Mouse (Mus musculus) thymus, adult 2 months (tissue): ENCODE data around the gene Gm47955. TPM values are rescaled to one million over a fixed set of nuclear protein-coding genes. Genes with fewer than 3 reads are reported as not detected.

Experiments used
- DNase-seq: peaks from one replicate; pipeline ENCODE4 v3.0.0; 2021
- H3K27ac ChIP-seq: fragments of 200-500 bp; 2 replicates; pipeline ENCODE4 v1.5.1; 2012; ENCODE audit warnings: low read length, control low read depth; ENCODE audit not compliant: control insufficient read depth, insufficient read depth
- H3K27me3 ChIP-seq: fragments of 200-500 bp; 2 replicates; pipeline ENCODE4 v1.6.1; 2012; ENCODE audit warnings: mild to moderate bottlenecking, low read length, moderate library complexity, mixed read lengths; ENCODE audit not compliant: control insufficient read depth, insufficient read depth
- H3K36me3 ChIP-seq: fragments of 200-500 bp; 2 replicates; pipeline ENCODE4 v1.6.1; 2012; ENCODE audit warnings: mild to moderate bottlenecking, low read length, moderate library complexity; ENCODE audit not compliant: control insufficient read depth, insufficient read depth
- H3K4me1 ChIP-seq: fragments of 200-500 bp; replicated peaks from 2 replicates; pipeline ENCODE4 v1.6.1; 2012; ENCODE audit warnings: low read length; ENCODE audit not compliant: control insufficient read depth, insufficient read depth
- H3K4me3 ChIP-seq: fragments of 200-500 bp; 2 replicates; pipeline ENCODE4 v1.5.1; 2012; ENCODE audit warnings: mild to moderate bottlenecking, low read length, control low read depth, moderate library complexity; ENCODE audit not compliant: control insufficient read depth, insufficient read depth
- CTCF ChIP-seq: fragments of 200-500 bp; IDR thresholded peaks from 2 replicates; pipeline ENCODE4 v1.5.1; 2012; ENCODE audit warnings: mild to moderate bottlenecking, control low read depth, low read length, moderate library complexity, borderline replicate concordance; ENCODE audit not compliant: control insufficient read depth, poor library complexity, insufficient read depth; ENCODE audit errors: extremely low read depth
- POLR2A ChIP-seq: fragments of 200-500 bp; IDR thresholded peaks from 2 replicates; pipeline ENCODE4 v1.6.1; 2012; ENCODE audit warnings: mild to moderate bottlenecking, low read length, control low read depth, moderate library complexity; ENCODE audit not compliant: control insufficient read depth, poor library complexity, insufficient read depth; ENCODE audit errors: extremely low read depth
- WGBS: fragments of 180-500 bp; shearing (Covaris S2); methylation state at CpG from one replicate; pipeline ENCODE4 v1.1.7; 2018; 5-methylcytosine and 5-hydroxymethylcytosine counted together
- polyA plus RNA-seq: library from polyadenylated mRNA; depleted of rRNA; stranded (reverse); fragments of >200 nt; gene quantifications from 2 replicates; pipeline ENCODE4 v1.2.3, GENCODE M21; 2012; rRNA removed

Gm47955 gene
- polyA plus RNA-seq, 1 experiment: not detected

- H3K27me3 ChIP-seq: no peaks in the 10 kb centered on the region
- no peak for DNase-seq
Observed at GRCm38 (mm10) chr1:83006218-83007179, 46.4 kb downstream of the Gm47955 start.

GRCm38 (mm10) chr1:83007471-83007870 is 47.4 kb downstream of the Gm47955 start:
- no peak overlapping the region for H3K27ac ChIP-seq
- TF ChIP-seq POLR2A (no peak), CTCF (no peak)
- H3K36me3 ChIP-seq: no peaks in the 10 kb centered on the region
- H3K4me1 ChIP-seq: no peaks in the 10 kb centered on the region
- 78% methylated on average over 6 of the region's 6 CpGs for WGBS
- no peak for DNase-seq
- H3K27me3 ChIP-seq: no peaks in the 10 kb centered on the region
- no peak overlapping the region for H3K4me3 ChIP-seq

More at GRCm38 (mm10) chr1:83006218-83007179, 46.4 kb downstream of the Gm47955 start:
- no peak overlapping the region for H3K27ac ChIP-seq
- TF ChIP-seq CTCF: no peak
- no peak for TF ChIP-seq POLR2A
- no peaks in the 10 kb centered on the region for H3K4me1 ChIP-seq
- 82% methylated on average over 8 of the region's 8 CpGs for WGBS
- no peaks in the 10 kb centered on the region for H3K36me3 ChIP-seq
- no peak overlapping the region for H3K4me3 ChIP-seq

Other genes starting within 250 kb of the Gm47955 start
- gene Mff, start 235.4 kb upstream of the Gm47955 start, polyA plus RNA-seq: 51.4 and 56.5 TPM in 2 replicates
- gene Tm4sf20, start 191.8 kb upstream of the Gm47955 start, polyA plus RNA-seq: 0.24 and 0.32 TPM in 2 replicates
- not detected in 2 replicates for gene Gm47791, start 189.0 kb upstream of the Gm47955 start, polyA plus RNA-seq
- 69.0 and 75.4 TPM in 2 replicates for gene Agfg1, start 120.8 kb upstream of the Gm47955 start, polyA plus RNA-seq
- 0.98 and 1.0 TPM in 2 replicates for gene A030005L19Rik, start 47.0 kb upstream of the Gm47955 start, polyA plus RNA-seq
- not detected in 2 replicates for gene A030014E15Rik, start 35.4 kb upstream of the Gm47955 start, polyA plus RNA-seq
- gene Gm6217, start 28.9 kb upstream of the Gm47955 start, polyA plus RNA-seq: not detected in 2 replicates
- gene A030003K21Rik, start 16.9 kb upstream of the Gm47955 start, polyA plus RNA-seq: not detected in 2 replicates
- gene Gm7544, start 4.3 kb upstream of the Gm47955 start, polyA plus RNA-seq: not detected in 2 replicates
- not detected in 2 replicates for gene Gm47959, start 40.3 kb downstream of the Gm47955 start, polyA plus RNA-seq
- 0.06 and 0.07 TPM in 2 replicates for gene Slc19a3, start 78.2 kb downstream of the Gm47955 start, polyA plus RNA-seq
- gene Krtap28-10, start 82.2 kb downstream of the Gm47955 start, polyA plus RNA-seq: not detected in 2 replicates
- gene Gm47969, start 84.6 kb downstream of the Gm47955 start, polyA plus RNA-seq: not detected in 2 replicates
- gene A030005K14Rik, start 99.1 kb downstream of the Gm47955 start, polyA plus RNA-seq: not detected in 2 replicates
- not detected in 2 replicates for gene Krtap28-13, start 100.6 kb downstream of the Gm47955 start, polyA plus RNA-seq
- 14.3 and 16.7 TPM in 2 replicates for gene Ccl20, start 156.5 kb downstream of the Gm47955 start, polyA plus RNA-seq
- not detected in 2 replicates for gene Daw1, start 199.5 kb downstream of the Gm47955 start, polyA plus RNA-seq